Mouse (Mus musculus) liver, postnatal 0 days (tissue): Measurements from ENCODE around the gene Fcer1g.

ENCODE experiments used
- CTCF ChIP-seq: sonication (generic); IDR thresholded peaks from 2 replicates; pipeline ENCODE4 v1.5.1; 2016; ENCODE audit warnings: antibody characterized with exemption, low read depth
- EP300 ChIP-seq: IDR thresholded peaks from 2 replicates; pipeline ENCODE4 v1.6.1; 2016; ENCODE audit warnings: antibody characterized with exemption, low read depth, mild to moderate bottlenecking

GRCm38 (mm10) chr1:171247453-171247841, 13.3 kb upstream of the Fcer1g start:
- TF ChIP-seq CTCF, result no peak
- no peak for TF ChIP-seq EP300
